Comparison of ENCODE assay signal across 8 mouse cellular contexts in the genomic region with DNA sequence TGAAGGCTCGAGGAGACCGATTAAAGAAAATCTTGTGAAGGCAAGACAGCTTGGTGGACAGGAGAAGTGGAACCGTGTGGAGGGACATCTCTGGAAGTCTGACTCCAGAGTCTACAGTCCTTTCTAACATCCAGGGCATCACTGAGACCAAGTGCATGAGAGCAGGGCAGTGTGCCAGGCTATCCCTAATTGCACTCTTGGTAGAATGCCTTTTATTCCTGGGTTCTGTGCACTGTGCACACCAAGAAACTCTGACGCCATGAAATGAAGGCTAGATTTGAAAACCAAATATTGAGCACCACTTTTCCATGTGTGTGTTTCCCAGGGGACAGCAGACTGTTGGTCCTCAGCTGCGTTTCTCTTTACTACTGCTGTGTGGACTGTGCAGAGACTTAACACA.
"Had no signal": no experiment of that assay in that cellular context is flagged by ENCODE, and none has a peak within 500 bp of the region (broad histone marks: within the 10 kb centered on the region; RNA-seq: fewer than 3 reads in every experiment).

No protein-coding gene starts in this region.

- DNase-seq: kidney, postnatal 25 days; layer of hippocampus, adult 9-11 months; liver, postnatal 0 days; lung, postnatal 10 days; lung, postnatal 4 days; midbrain, embryonic 14.5 days; thymus, adult 18-20 months; thymus, postnatal 36 days had no signal

- ATAC-seq: liver, postnatal 0 days had no signal
